Mouse (Mus musculus): ENCODE measurements around the gene Slc25a54.

Slc25a54 gene

GRCm38 (mm10) chr3:109124091-109124490 is 43.8 kb downstream of the Slc25a54 start:
- CTCF ChIA-PET = no interaction called here

DNA sequence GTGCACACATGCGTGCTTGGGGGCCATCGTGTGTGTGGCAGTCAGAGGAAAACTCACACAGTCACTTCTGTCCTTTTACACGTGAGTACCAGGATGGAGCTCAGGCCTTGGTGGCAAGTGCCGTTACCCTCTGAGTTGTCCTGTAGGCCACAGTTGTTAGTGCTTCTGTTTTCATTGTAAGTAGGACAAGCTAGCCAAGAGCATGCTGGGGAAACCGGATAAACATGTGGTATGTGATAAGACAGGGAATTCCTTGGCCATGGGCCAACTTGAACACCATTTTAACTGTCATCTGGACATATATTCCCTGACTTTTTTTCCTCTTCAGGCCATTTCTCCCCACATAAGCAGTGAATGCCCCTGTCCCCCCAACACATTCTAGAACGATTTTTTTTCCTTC is 45.3 kb downstream of the Slc25a54 start:
- CTCF ChIA-PET = no interaction called here

DNA sequence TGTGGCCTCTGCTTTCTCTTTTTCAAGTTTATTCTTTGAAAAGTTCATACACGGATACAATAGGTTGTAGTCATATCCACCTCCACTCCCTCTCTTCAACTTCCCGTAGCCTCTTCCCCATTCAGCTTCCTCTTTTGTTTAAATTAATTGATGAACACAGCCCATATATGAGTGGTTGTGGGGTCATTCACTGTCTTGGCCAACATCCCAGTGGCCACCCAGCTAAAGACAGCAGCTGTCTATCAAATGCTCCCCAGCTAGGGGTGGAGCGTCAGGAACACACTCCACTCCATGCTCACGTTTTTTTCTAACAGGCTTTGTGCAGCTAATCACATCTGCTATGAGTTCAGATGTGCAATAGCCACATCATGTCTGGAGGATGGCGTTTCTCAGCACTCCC is 49.5 kb downstream of the Slc25a54 start:
- CTCF ChIA-PET = no interaction called here

DNA sequence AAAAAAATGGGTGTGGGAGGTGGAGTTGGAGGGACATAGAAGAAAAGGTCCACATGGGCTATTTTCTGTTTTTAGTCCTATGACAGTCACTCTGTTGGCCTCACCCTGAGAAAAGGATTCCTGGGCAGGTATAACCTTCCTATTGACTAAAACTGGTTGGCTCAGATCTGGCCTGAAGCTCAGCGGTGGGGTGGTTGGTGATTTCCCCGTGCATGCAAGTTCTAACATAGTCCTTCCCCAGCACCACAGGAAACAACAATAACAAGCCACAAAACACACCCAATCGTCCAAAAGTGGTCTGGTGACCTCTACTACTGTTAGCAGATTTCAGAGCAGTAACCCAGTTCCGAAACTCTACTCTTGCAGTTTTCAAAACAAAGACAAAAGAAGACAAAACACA is 52.7 kb downstream of the Slc25a54 start:
- CTCF ChIA-PET = no interaction called here

DNA sequence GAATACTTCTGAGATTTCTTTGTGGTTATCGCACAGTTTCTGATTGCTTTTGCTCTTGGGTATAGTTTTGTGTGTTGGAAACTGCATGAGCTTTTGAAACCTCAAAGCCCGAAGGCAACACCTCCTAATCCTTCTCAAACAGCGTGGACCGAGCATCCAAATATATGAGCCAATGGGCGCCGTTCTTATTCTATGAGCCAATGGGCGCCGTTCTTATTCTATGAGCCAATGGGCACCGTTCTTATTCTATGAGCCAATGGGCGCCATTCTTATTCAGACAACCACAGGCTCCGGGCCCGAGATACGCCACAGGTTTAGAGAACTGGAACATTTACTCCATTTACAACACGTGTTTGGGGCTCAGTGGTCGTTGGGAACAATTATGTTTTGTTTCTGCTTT is 53.8 kb downstream of the Slc25a54 start:
- CTCF ChIA-PET = no interaction called here

DNA sequence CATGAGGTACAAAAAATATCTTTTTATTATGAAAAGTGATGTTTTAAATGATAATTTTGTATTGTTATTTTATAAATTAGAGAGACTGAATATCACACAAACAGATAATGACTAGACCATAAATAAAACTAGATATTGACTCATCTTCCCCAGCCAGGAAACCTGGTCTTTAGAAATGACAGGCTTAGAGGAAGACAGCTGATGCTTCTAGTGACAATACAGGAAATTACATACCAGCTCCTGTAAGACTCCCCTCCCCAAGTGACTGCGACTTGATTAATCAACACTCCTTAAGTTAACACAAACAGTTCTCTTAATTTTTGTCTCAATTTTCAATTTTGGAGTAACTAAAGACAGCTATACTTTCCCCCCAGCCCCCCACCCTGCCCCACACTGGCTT is 55.1 kb downstream of the Slc25a54 start:
- CTCF ChIA-PET = interaction anchor here (0.5 kb wide), 1 partner anchor 323 kb away, joined by 6 read pairs; no protein-coding TSS in a partner anchor

DNA sequence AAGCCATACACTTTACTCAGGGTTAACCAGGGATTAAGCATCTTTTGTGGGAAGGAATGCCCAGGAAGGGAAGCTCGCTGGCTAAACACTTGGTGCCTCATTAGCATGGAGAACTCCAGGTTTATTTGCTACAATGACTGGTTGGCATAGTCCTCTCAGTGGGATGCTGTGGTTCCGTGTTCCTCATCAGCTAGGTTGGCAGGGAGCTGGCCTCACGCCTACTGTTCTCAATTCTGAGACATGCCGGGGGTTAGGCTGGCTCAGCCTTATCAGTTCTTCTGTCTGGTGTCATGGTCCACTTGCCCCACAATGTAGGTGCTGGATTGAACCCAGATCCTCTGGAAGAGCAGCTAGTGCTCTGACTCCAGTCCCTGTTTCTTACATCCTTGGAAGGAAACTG is 72.3 kb downstream of the Slc25a54 start:
- CTCF ChIA-PET = no interaction called here

DNA sequence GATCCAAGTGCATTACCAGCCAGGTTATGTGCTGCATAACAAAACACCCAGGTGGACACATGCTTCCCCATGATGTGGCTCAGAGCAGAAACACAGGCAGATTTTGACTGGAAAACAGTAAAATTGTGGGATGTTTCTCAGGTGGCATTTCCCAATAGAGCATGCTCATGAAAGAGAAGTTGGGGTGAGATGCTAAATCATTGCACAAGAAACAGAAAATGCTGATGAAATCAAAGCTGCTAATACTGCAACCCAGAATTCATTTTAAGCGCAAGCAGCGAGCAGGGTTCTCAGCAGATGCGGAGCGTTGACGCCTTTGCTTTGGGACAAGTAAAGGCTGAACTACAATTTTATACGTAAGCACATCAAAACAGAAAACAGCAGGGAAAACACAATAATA is 73.1 kb downstream of the Slc25a54 start:
- CTCF ChIA-PET = no interaction called here

DNA sequence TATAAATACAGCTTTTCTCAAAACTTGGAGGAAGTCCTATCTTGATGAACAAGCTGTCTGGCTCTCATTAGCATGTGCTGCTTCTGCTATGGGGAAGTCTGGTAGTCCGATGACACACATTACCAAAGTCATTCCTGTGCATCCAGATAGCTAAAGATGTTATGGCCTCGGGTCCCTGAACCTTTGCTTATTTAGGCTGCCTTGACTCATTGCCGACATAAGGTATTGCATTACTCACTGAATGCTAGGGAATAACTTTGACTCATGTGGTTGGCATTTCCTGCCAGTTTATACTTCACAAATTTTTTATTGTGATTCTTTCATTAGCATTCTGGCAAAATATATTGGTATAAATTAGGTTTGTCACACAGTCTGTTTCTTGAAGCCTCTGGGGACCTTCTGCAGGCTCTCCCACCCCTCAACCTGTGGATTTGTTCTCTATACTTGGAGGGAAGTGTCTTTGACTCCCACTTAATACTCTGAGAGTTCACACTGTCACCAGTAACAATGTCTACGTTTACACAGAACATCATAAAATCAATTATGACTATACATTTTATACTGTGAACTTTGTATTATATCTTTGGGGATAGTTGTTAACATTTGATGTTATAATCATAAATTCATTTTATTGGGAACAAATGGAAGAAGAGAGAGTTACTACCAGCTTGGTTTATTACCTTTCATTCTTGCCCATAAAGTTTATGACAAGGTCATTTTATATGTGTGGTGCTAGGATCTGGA is 75.8 kb downstream of the Slc25a54 start:
- CTCF ChIA-PET = interaction anchor here (0.7 kb wide), 1 partner anchor 16 kb away, joined by 29 read pairs; no protein-coding TSS in a partner anchor

GRCm38 (mm10) chr3:109157481-109157880 is 77.2 kb downstream of the Slc25a54 start:
- CTCF ChIA-PET = interaction anchor here (0.6 kb wide), 1 partner anchor 334 kb away, joined by 3 read pairs; no protein-coding TSS in a partner anchor

DNA sequence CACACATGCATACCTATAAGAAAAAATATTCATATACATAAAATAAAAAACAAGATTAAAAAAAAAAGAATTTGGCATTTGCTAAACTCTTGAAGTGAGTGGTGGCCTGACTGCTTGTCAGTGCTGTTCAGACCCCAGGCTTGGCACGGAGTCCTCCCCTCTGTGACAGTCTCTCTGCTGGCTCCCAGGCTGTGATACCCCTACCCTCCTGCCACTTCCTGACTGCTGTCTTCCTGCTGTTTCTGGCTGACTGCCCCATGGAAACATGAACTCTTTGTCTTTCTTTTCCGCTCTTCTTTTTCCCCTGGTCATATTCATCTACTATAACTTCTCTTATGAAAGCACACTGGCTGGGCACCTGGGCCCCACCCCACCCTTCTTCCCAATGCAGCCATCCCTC is 83.8 kb downstream of the Slc25a54 start:
- CTCF ChIA-PET = no interaction called here

DNA sequence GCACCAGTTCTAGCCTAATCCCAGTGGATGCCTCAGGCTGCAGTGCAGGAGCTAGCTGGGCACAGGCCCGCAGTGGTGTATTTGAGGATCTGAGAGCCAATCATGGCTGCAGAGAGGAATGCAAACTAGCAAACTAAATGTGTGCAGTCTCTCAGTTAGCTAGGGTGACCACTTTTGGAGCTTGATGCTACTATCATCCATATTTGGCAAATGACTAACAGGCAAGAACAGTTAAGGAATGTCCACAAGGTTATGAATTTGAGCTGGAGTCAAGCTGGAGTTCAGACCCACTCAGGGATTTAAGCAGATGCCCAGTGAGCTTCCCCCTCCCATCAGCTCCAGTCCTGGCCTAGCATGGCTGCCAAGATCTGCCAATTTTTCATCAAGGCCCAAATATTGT is 84.4 kb downstream of the Slc25a54 start:
- CTCF ChIA-PET = no interaction called here

DNA sequence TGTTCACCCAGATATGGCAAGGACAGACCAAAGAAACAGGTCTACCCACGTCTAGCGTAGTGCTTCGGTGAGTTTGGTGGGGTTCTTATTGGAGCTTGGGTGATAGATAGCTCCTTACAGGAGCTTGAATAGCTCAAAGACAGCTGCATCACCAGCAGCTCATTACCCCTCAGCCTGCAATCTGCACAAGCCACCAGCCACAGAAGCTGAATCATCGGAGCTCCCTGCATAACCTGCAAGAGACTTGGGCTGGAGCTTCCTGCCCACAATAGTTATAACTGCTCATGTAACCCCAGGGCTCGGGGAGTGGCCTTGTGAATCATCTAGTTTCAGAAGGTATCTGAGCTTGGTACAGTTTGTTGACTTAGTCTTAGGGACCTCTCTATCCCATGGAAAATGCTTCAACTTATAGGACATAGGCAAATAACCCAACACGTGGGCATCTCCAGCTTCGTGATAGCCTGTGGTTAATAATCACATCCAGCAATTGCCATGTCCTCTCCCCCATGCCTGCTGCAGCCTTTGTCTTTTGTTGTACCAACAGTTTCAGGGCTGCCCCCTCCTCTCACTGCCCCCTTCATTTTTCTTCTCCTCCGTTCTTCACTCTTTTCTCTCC is 85.1 kb downstream of the Slc25a54 start:
- CTCF ChIA-PET = no interaction called here

Data from spleen, embryonic (tissue).